Mouse (Mus musculus) heart, embryonic 11.5 days (tissue): ENCODE data around the gene Lgi1. TPM values are rescaled to one million over a fixed set of nuclear protein-coding genes. Genes with fewer than 3 reads are reported as not detected.

Experiments
- ATAC-seq: fragments of 200-750 bp; cut with Nextera tagmentation; replicated peaks from 2 replicates; pipeline ENCODE4 v1.8.0; 2017; ENCODE audit warnings: moderate library complexity; ENCODE audit not compliant: insufficient number of reproducible peaks, low FRiP score, low TSS enrichment
- H3K27ac ChIP-seq: fragments of 300-500 bp; sonication (generic); 2 replicates; pipeline ENCODE4 v1.5.1; 2014; ENCODE audit warnings: mild to moderate bottlenecking, low read depth, low read length
- H3K27me3 ChIP-seq: fragments of 300-500 bp; sonication (generic); 2 replicates; pipeline ENCODE4 v1.6.1; 2014; ENCODE audit warnings: mild to moderate bottlenecking, low read length, mixed read lengths; ENCODE audit not compliant: control insufficient read depth, insufficient read depth
- H3K36me3 ChIP-seq: fragments of 300-500 bp; sonication (generic); 2 replicates; pipeline ENCODE4 v1.6.1; 2014; ENCODE audit warnings: mild to moderate bottlenecking, low read length, moderate library complexity, mixed read lengths; ENCODE audit not compliant: control insufficient read depth, insufficient read depth
- H3K4me1 ChIP-seq: fragments of 300-500 bp; sonication (generic); 2 replicates; pipeline ENCODE4 v1.6.1; 2014; ENCODE audit warnings: low read length; ENCODE audit not compliant: control insufficient read depth, insufficient read depth
- H3K4me2 ChIP-seq: fragments of 300-500 bp; sonication (generic); 2 replicates; pipeline ENCODE4 v1.6.1; 2014; ENCODE audit warnings: mild to moderate bottlenecking, moderate library complexity
- H3K4me3 ChIP-seq: fragments of 300-500 bp; sonication (generic); 2 replicates; pipeline ENCODE4 v1.5.1; 2014; ENCODE audit warnings: low read depth, low read length
- H3K9ac ChIP-seq: fragments of 300-500 bp; sonication (generic); 2 replicates; pipeline ENCODE4 v1.6.1; 2014; ENCODE audit warnings: mild to moderate bottlenecking, low read depth, low read length, moderate library complexity
- H3K9me3 ChIP-seq: fragments of 300-500 bp; sonication (generic); replicated peaks from 2 replicates; pipeline ENCODE4 v1.6.1; 2016; ENCODE audit warnings: low read length; ENCODE audit not compliant: control insufficient read depth
- WGBS: fragments of 180-500 bp; shearing (Covaris S2); extraction: QIAGEN DNeasy Blood & Tissue Kit; methylation state at CpG from one replicate; pipeline ENCODE4 v1.1.7; 2014; ENCODE audit not compliant: insufficient replicate concordance; 5-methylcytosine and 5-hydroxymethylcytosine counted together
- polyA plus RNA-seq: library from polyadenylated mRNA; unstranded; fragments of >200 nt; fragmentation: Nextera tagmentation; extraction: Ambion mirVana; gene quantifications from 2 replicates; pipeline ENCODE4 v1.2.1, GENCODE M21; 2014

Gene Lgi1
- polyA plus RNA-seq, 1 experiment from 2014 or later, result 0.31 TPM

GRCm38 (mm10) chr19:38236526-38236925 is 27.8 kb upstream of the Lgi1 start:
- Histone ChIP-seq H3K4me3 (no peak overlapping the region), H3K4me1 (no peaks in the 10 kb centered on the region), H3K9ac (no peak overlapping the region), H3K4me2 (no peak overlapping the region), H3K9me3 (no peaks in the 10 kb centered on the region), H3K27ac (no peak overlapping the region), H3K36me3 (no peaks in the 10 kb centered on the region), H3K27me3 (no peaks in the 10 kb centered on the region)
- WGBS, result 65% methylated on average over 5 of the region's 5 CpGs
- ATAC-seq, result no peak

- WGBS, result 33% methylated on average over 3 of the region's 3 CpGs
- no peak overlapping the region for H3K27ac ChIP-seq
- no peaks in the 10 kb centered on the region for H3K4me1 ChIP-seq
- H3K27me3 ChIP-seq, result no peaks in the 10 kb centered on the region
- no peak overlapping the region for H3K4me3 ChIP-seq
- H3K9ac ChIP-seq, result no peak overlapping the region
- H3K4me2 ChIP-seq, result no peak overlapping the region
- no peaks in the 10 kb centered on the region for H3K9me3 ChIP-seq
- H3K36me3 ChIP-seq, result no peaks in the 10 kb centered on the region
- ATAC-seq, result no peak
Measured at GRCm38 (mm10) chr19:38237834-38238212, 26.5 kb upstream of the Lgi1 start.

- 60% methylated on average over 12 of the region's 12 CpGs for WGBS
- no peak for ATAC-seq
- no peaks in the 10 kb centered on the region for H3K36me3 ChIP-seq
- no peak overlapping the region for H3K9ac ChIP-seq
- H3K4me1 ChIP-seq, result no peaks in the 10 kb centered on the region
- no peaks in the 10 kb centered on the region for H3K9me3 ChIP-seq
- H3K4me3 ChIP-seq, result no peak overlapping the region
- H3K4me2 ChIP-seq, result no peak overlapping the region
- no peaks in the 10 kb centered on the region for H3K27me3 ChIP-seq
- no peak overlapping the region for H3K27ac ChIP-seq
Measured at GRCm38 (mm10) chr19:38238213-38238951, 26.0 kb upstream of the Lgi1 start.

GRCm38 (mm10) chr19:38242314-38242852 is 22.0 kb upstream of the Lgi1 start:
- H3K9ac ChIP-seq, result no peak overlapping the region
- no peak for ATAC-seq
- H3K4me3 ChIP-seq, result no peak overlapping the region
- H3K9me3 ChIP-seq, result no peaks in the 10 kb centered on the region
- H3K36me3 ChIP-seq, result no peaks in the 10 kb centered on the region
- H3K27ac ChIP-seq, result no peak overlapping the region
- no peak overlapping the region for H3K4me2 ChIP-seq
- no peaks in the 10 kb centered on the region for H3K27me3 ChIP-seq
- WGBS, result 70% methylated on average over 8 of the region's 8 CpGs
- no peaks in the 10 kb centered on the region for H3K4me1 ChIP-seq

- ATAC-seq, result no peak
- Histone ChIP-seq H3K36me3 (no peaks in the 10 kb centered on the region), H3K4me3 (no peak overlapping the region), H3K27me3 (no peaks in the 10 kb centered on the region), H3K27ac (no peak overlapping the region), H3K4me1 (no peaks in the 10 kb centered on the region), H3K9me3 (no peaks in the 10 kb centered on the region), H3K4me2 (no peak overlapping the region), H3K9ac (0 out of 2 replicates have a peak overlapping the region, but pooled peaks have one; percentile 34)
- 60% methylated on average over 8 of the region's 8 CpGs for WGBS
Measured at GRCm38 (mm10) chr19:38244748-38245147, 19.6 kb upstream of the Lgi1 start.

GRCm38 (mm10) chr19:38245361-38246176 is 18.8 kb upstream of the Lgi1 start:
- Histone ChIP-seq H3K27me3 (no peaks in the 10 kb centered on the region), H3K27ac (no peak overlapping the region), H3K9me3 (no peaks in the 10 kb centered on the region), H3K36me3 (no peaks in the 10 kb centered on the region), H3K9ac (no peak overlapping the region), H3K4me2 (no peak overlapping the region), H3K4me3 (no peak overlapping the region), H3K4me1 (no peaks in the 10 kb centered on the region)
- no peak for ATAC-seq
- WGBS, result 71% methylated on average over 10 of the region's 10 CpGs

GRCm38 (mm10) chr19:38246177-38246622 is 18.1 kb upstream of the Lgi1 start:
- no peak overlapping the region for H3K4me3 ChIP-seq
- H3K27ac ChIP-seq, result no peak overlapping the region
- no peaks in the 10 kb centered on the region for H3K27me3 ChIP-seq
- no peak overlapping the region for H3K9ac ChIP-seq
- no peaks in the 10 kb centered on the region for H3K36me3 ChIP-seq
- no peaks in the 10 kb centered on the region for H3K9me3 ChIP-seq
- WGBS, result 78% methylated on average over 7 of the region's 7 CpGs
- no peaks in the 10 kb centered on the region for H3K4me1 ChIP-seq
- no peak for ATAC-seq
- H3K4me2 ChIP-seq, result no peak overlapping the region

GRCm38 (mm10) chr19:38249627-38250026 is 14.7 kb upstream of the Lgi1 start:
- no peak for ATAC-seq
- Histone ChIP-seq H3K4me2 (no peak overlapping the region), H3K4me1 (peaks cover 5% of the 10 kb centered on the region), H3K4me3 (no peak overlapping the region), H3K9me3 (no peaks in the 10 kb centered on the region), H3K36me3 (no peaks in the 10 kb centered on the region), H3K9ac (no peak overlapping the region), H3K27me3 (no peaks in the 10 kb centered on the region), H3K27ac (no peak overlapping the region)
- 78% methylated on average over 8 of the region's 8 CpGs for WGBS
